Mouse (Mus musculus) left cerebral cortex, adult 11 months (tissue): ENCODE measurements around the gene Astn2.

Experiments used
- DNase-seq: peaks from one replicate; pipeline ENCODE4 v3.0.0; 2022; ENCODE audit warnings: low spot score

The Astn2 gene

GRCm38 (mm10) chr4:65673418-65673933, 730.9 kb downstream of the Astn2 start:
- DNase-seq = no peak

GRCm38 (mm10) chr4:65672294-65672693, 732.1 kb downstream of the Astn2 start:
- DNase-seq = no peak

GRCm38 (mm10) chr4:65671585-65672184, 732.7 kb downstream of the Astn2 start:
- DNase-seq = no peak

GRCm38 (mm10) chr4:65667030-65667610, 737.3 kb downstream of the Astn2 start:
- DNase-seq = no peak

GRCm38 (mm10) chr4:65663176-65663575, 741.2 kb downstream of the Astn2 start:
- DNase-seq = no peak

GRCm38 (mm10) chr4:65654723-65655122, 749.7 kb downstream of the Astn2 start:
- DNase-seq = peak; percentile 79

GRCm38 (mm10) chr4:65642611-65643010, 761.8 kb downstream of the Astn2 start:
- DNase-seq = no peak

- DNase-seq = no peak
Measured at GRCm38 (mm10) chr4:65638231-65638630, 766.2 kb downstream of the Astn2 start.

- DNase-seq = no peak
Measured at GRCm38 (mm10) chr4:65620125-65620524, 784.3 kb downstream of the Astn2 start.

- no peak for DNase-seq
Measured at GRCm38 (mm10) chr4:65613135-65613534, 791.3 kb downstream of the Astn2 start.

- no peak for DNase-seq
Measured at GRCm38 (mm10) chr4:65610896-65611295, 793.5 kb downstream of the Astn2 start.

- DNase-seq = no peak
Measured at GRCm38 (mm10) chr4:65610329-65610728, 794.1 kb downstream of the Astn2 start.

GRCm38 (mm10) chr4:65608112-65608511, 796.3 kb downstream of the Astn2 start:
- DNase-seq = no peak

- no peak for DNase-seq
Measured at GRCm38 (mm10) chr4:65607184-65607631, 797.2 kb downstream of the Astn2 start.

GRCm38 (mm10) chr4:65605151-65605702, 799.2 kb downstream of the Astn2 start:
- peak; percentile 67 for DNase-seq

- DNase-seq = peak; percentile 96
Measured at GRCm38 (mm10) chr4:65604504-65605150, 799.8 kb downstream of the Astn2 start, which contains the start of gene Trim32. Gene Trim32 (plus strand): TSS chr4:65604986.

- DNase-seq = no peak
Measured at GRCm38 (mm10) chr4:65594601-65595369, 809.6 kb downstream of the Astn2 start.

- no peak for DNase-seq
Measured at GRCm38 (mm10) chr4:65589780-65590179, 814.6 kb downstream of the Astn2 start.

GRCm38 (mm10) chr4:65586947-65587346, 817.5 kb downstream of the Astn2 start:
- no peak for DNase-seq

- DNase-seq = no peak
Measured at GRCm38 (mm10) chr4:65580254-65580653, 824.2 kb downstream of the Astn2 start.

GRCm38 (mm10) chr4:65565493-65565892, 838.9 kb downstream of the Astn2 start:
- DNase-seq = no peak

- DNase-seq = no peak
Measured at GRCm38 (mm10) chr4:65548561-65548960, 855.9 kb downstream of the Astn2 start.
